Mouse (Mus musculus): ENCODE measurements around the gene Pla2g5.

Gene Pla2g5

GRCm38 (mm10) chr4:138796513-138797216 lies 66.6 kb downstream of the Pla2g5 start:
- no peak for DNase-seq (ENCODE audit: low read depth)

- no peak for DNase-seq (ENCODE audit: low read depth)
Measured at GRCm38 (mm10) chr4:138794344-138794743, 68.9 kb downstream of the Pla2g5 start.

- peak; percentile 60 for DNase-seq (ENCODE audit: low read depth)
Measured at GRCm38 (mm10) chr4:138793276-138793675, 70.0 kb downstream of the Pla2g5 start.

GRCm38 (mm10) chr4:138792599-138792998 lies 70.7 kb downstream of the Pla2g5 start:
- DNase-seq (ENCODE audit: low read depth), result peak; percentile 29

- DNase-seq (ENCODE audit: low read depth), result no peak
Measured at GRCm38 (mm10) chr4:138791452-138791851, 71.8 kb downstream of the Pla2g5 start.

GRCm38 (mm10) chr4:138788381-138788780 lies 74.9 kb downstream of the Pla2g5 start:
- no peak for DNase-seq (ENCODE audit: low read depth)

- peak; percentile 18 for DNase-seq (ENCODE audit: low read depth)
Measured at GRCm38 (mm10) chr4:138786141-138786540, 77.1 kb downstream of the Pla2g5 start.

GRCm38 (mm10) chr4:138785721-138786120 lies 77.6 kb downstream of the Pla2g5 start:
- DNase-seq (ENCODE audit: low read depth), result peak; percentile 10

GRCm38 (mm10) chr4:138782098-138782497 lies 81.2 kb downstream of the Pla2g5 start:
- DNase-seq (ENCODE audit: low read depth), result peak; percentile 19

GRCm38 (mm10) chr4:138780300-138780699 lies 83.0 kb downstream of the Pla2g5 start:
- DNase-seq (ENCODE audit: low read depth), result no peak

GRCm38 (mm10) chr4:138777417-138778407 lies 85.6 kb downstream of the Pla2g5 start:
- DNase-seq (ENCODE audit: low read depth), result no peak

- DNase-seq (ENCODE audit: low read depth), result no peak
Measured at GRCm38 (mm10) chr4:138775435-138775834, 87.8 kb downstream of the Pla2g5 start, which contains the start of gene Pla2g2d. TSS of gene Pla2g2d (plus strand) at chr4:138775735.

GRCm38 (mm10) chr4:138772386-138772785 lies 90.9 kb downstream of the Pla2g5 start:
- no peak for DNase-seq (ENCODE audit: low read depth)

GRCm38 (mm10) chr4:138771970-138772369 lies 91.3 kb downstream of the Pla2g5 start:
- no peak for DNase-seq (ENCODE audit: low read depth)

- peak; percentile 76 for DNase-seq (ENCODE audit: low read depth)
Measured at GRCm38 (mm10) chr4:138762266-138762665, 101.0 kb downstream of the Pla2g5 start.

GRCm38 (mm10) chr4:138757416-138757815 lies 105.9 kb downstream of the Pla2g5 start, which contains the start of gene Pla2g2f:
TSS of gene Pla2g2f (minus strand) at chr4:138757626.
- no peak for DNase-seq (ENCODE audit: low read depth)

GRCm38 (mm10) chr4:138755983-138756382 lies 107.3 kb downstream of the Pla2g5 start:
- DNase-seq (ENCODE audit: low read depth), result no peak

GRCm38 (mm10) chr4:138755439-138755838 lies 107.8 kb downstream of the Pla2g5 start:
- no peak for DNase-seq (ENCODE audit: low read depth)

- DNase-seq (ENCODE audit: low read depth), result no peak
Measured at GRCm38 (mm10) chr4:138754432-138754831, 108.8 kb downstream of the Pla2g5 start.

GRCm38 (mm10) chr4:138753608-138754007 lies 109.7 kb downstream of the Pla2g5 start:
- no peak for DNase-seq (ENCODE audit: low read depth)

GRCm38 (mm10) chr4:138752603-138753002 lies 110.7 kb downstream of the Pla2g5 start:
- no peak for DNase-seq (ENCODE audit: low read depth)
